Mouse (Mus musculus) liver, embryonic 14.5 days (tissue): ENCODE results near the gene Gucd1. TPM values are rescaled to one million over a fixed set of nuclear protein-coding genes. Genes with fewer than 3 reads are reported as not detected.

Experiments
- ATAC-seq: fragments of 200-750 bp; cut with Nextera tagmentation; 2 replicates; pipeline ENCODE4 v1.8.0; 2017; ENCODE audit warnings: moderate number of reproducible peaks, mild to moderate bottlenecking, moderate library complexity; ENCODE audit not compliant: insufficient read depth
- DNase-seq, 3 experiments: peaks; one replicate each; pipeline ENCODE4 v3.0.0-alpha.2; 2012 to 2013; ENCODE audit warnings: low read depth in 3 of 3, low spot score in 3 of 3
- H3K27ac ChIP-seq: fragments of 300-500 bp; sonication (generic); 2 replicates; pipeline ENCODE4 v1.5.1; 2014; ENCODE audit warnings: moderate library complexity, mild to moderate bottlenecking, control low read depth, inconsistent platforms
- H3K27me3 ChIP-seq: fragments of 300-500 bp; sonication (generic); 2 replicates; pipeline ENCODE4 v1.6.1; 2014; ENCODE audit warnings: mild to moderate bottlenecking, low read length, moderate library complexity; ENCODE audit not compliant: control insufficient read depth, insufficient read depth
- H3K36me3 ChIP-seq: fragments of 300-500 bp; sonication (generic); replicated peaks from 2 replicates; pipeline ENCODE4 v1.6.1; 2014; ENCODE audit warnings: low read depth; ENCODE audit not compliant: control insufficient read depth, insufficient read depth
- H3K4me1 ChIP-seq, 2 experiments: fragments of 200-500 bp in 1 of 2; fragments of 300-500 bp in 1 of 2; sonication (generic) in 1 of 2; replicated peaks; 2 replicates each; pipeline ENCODE4 v1.6.1; 2012 to 2014; ENCODE audit warnings: antibody characterized with exemption in 1 of 2, inconsistent platforms in 1 of 2, low read length in 1 of 2; ENCODE audit not compliant: control insufficient read depth in 2 of 2, insufficient read depth in 2 of 2
- H3K4me2 ChIP-seq: fragments of 300-500 bp; sonication (generic); 2 replicates; pipeline ENCODE4 v1.6.1; 2014; ENCODE audit warnings: low read depth, mild to moderate bottlenecking, control low read depth, moderate library complexity
- H3K4me3 ChIP-seq, 2 experiments: fragments of 200-500 bp in 1 of 2; fragments of 300-500 bp in 1 of 2; sonication (generic) in 1 of 2; 2 replicates each; pipeline ENCODE4 v1.5.1; 2012 to 2014; ENCODE audit warnings: low read depth in 2 of 2, low read length in 2 of 2, mild to moderate bottlenecking in 2 of 2, control low read depth in 1 of 2, inconsistent platforms in 1 of 2, moderate library complexity in 1 of 2; ENCODE audit not compliant: insufficient read depth in 1 of 2
- H3K9ac ChIP-seq: fragments of 300-500 bp; sonication (generic); replicated peaks from 2 replicates; pipeline ENCODE4 v1.6.1; 2014; ENCODE audit warnings: mild to moderate bottlenecking, control low read depth, moderate library complexity
- H3K9me3 ChIP-seq: fragments of 300-500 bp; sonication (generic); 2 replicates; pipeline ENCODE4 v1.6.1; 2016; ENCODE audit warnings: low read length, mixed read lengths; ENCODE audit not compliant: control insufficient read depth
- CTCF ChIP-seq: IDR thresholded peaks from 2 replicates; pipeline ENCODE4 v1.5.1; 2016; ENCODE audit warnings: antibody characterized with exemption, low read depth, control low read depth
- EP300 ChIP-seq: IDR thresholded peaks from 2 replicates; pipeline ENCODE4 v1.6.1; 2016; ENCODE audit warnings: antibody characterized with exemption, low read depth
- WGBS: fragments of 180-500 bp; shearing (Covaris S2); extraction: QIAGEN DNeasy Blood & Tissue Kit; methylation state at CpG from one replicate; pipeline ENCODE4 v1.1.7; 2014; ENCODE audit not compliant: insufficient replicate concordance; 5-methylcytosine and 5-hydroxymethylcytosine counted together
- polyA plus RNA-seq, 2 experiments: library from polyadenylated mRNA; depleted of rRNA in 1 of 2; stranded (reverse) in 1 of 2; unstranded in 1 of 2; fragments of >200 nt; fragmentation: Nextera tagmentation in 1 of 2; extraction: Ambion mirVana in 1 of 2; gene quantifications; 2 replicates each; pipeline versions ENCODE4 v1.2.1 to v1.2.3; 2012 to 2014

The Gucd1 gene
- polyA plus RNA-seq, 2 experiments, result 37.3 to 58.5 TPM

- ATAC-seq (no peak), DNase-seq (no peak)
- Histone ChIP-seq H3K4me2 (no peak overlapping the region), H3K36me3 (no peaks in the 10 kb centered on the region), H3K27me3 (no peaks in the 10 kb centered on the region), H3K27ac (no peak overlapping the region), H3K9me3 (no peaks in the 10 kb centered on the region), H3K4me3 (no peak overlapping the region), H3K4me1 (no peaks in the 10 kb centered on the region), H3K9ac (no peak overlapping the region)
- 50% methylated on average over 7 of the region's 7 CpGs for whole genome bisulfite sequencing
- TF ChIP-seq EP300 (no peak), CTCF (no peak)
These were observed 183.6 kb downstream of the Gucd1 start for GRCm38 (mm10) chr10:75334175-75334574.

- no peak for TF ChIP-seq CTCF
- no peak for TF ChIP-seq EP300
- no peak overlapping the region for H3K27ac ChIP-seq
- no peak for ATAC-seq
These were observed 184.5 kb downstream of the Gucd1 start for GRCm38 (mm10) chr10:75333176-75333776.

GRCm38 (mm10) chr10:75332268-75332667, 185.5 kb downstream of the Gucd1 start:
- WGBS, result 55% methylated on average over 3 of the region's 3 CpGs

More at GRCm38 (mm10) chr10:75333176-75333776, 184.5 kb downstream of the Gucd1 start:
- DNase-seq, result no peak
- Histone ChIP-seq H3K9ac (no peak overlapping the region), H3K4me1 (0 out of 4 replicates have a peak, but pooled peaks cover 0 to under 1% of the 10 kb centered on the region in 2 experiments), H3K9me3 (no peaks in the 10 kb centered on the region), H3K4me3 (no peak overlapping the region), H3K4me2 (no peak overlapping the region), H3K27me3 (no peaks in the 10 kb centered on the region), H3K36me3 (no peaks in the 10 kb centered on the region)
- 79% methylated on average over 23 of the region's 23 CpGs for WGBS

DNA sequence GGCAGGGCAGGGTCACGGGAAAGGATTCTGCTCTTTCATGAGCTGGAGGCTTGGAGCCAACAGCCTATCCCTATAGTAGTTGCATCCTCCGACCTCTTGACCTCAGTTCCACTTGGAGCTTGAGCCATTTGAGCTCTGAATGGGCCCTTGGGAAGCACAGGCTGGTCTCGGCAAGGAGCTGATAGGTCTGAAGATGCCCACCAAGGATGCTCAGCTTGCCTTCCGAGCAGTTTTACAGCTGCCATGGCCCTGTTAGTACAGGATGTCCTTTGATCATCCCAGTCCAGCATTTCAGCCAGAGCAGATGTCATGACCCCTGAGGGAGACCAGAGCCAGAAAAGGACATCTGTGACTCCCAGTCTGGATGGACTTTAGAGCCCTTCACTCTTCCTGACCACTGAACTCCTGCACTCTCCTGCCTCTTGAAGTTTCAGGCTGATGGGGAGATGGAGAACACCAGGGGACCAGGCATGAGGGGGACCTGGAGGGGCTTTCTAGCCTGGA, 189.5 kb downstream of the Gucd1 start:
- Histone ChIP-seq H3K27ac (no peak overlapping the region), H3K27me3 (no peaks in the 10 kb centered on the region), H3K4me3 (no peak overlapping the region), H3K4me1 (peaks cover 0 to 10% of the 10 kb centered on the region in 2 experiments; a peak in 2 of 4 replicates), H3K9me3 (no peaks in the 10 kb centered on the region), H3K36me3 (no peaks in the 10 kb centered on the region), H3K9ac (no peak overlapping the region), H3K4me2 (no peak overlapping the region)
- no peak for ATAC-seq
- no peak for TF ChIP-seq EP300
- no peak for TF ChIP-seq CTCF
- 57% methylated on average over 4 of the region's 4 CpGs for WGBS
- DNase-seq, result no peak

More at GRCm38 (mm10) chr10:75332268-75332667, 185.5 kb downstream of the Gucd1 start:
- Histone ChIP-seq H3K27ac (no peak overlapping the region), H3K4me1 (peaks cover 0 to 4% of the 10 kb centered on the region in 2 experiments; a peak in 2 of 4 replicates), H3K36me3 (no peaks in the 10 kb centered on the region), H3K27me3 (no peaks in the 10 kb centered on the region), H3K4me2 (no peak overlapping the region), H3K9me3 (no peaks in the 10 kb centered on the region), H3K4me3 (no peak overlapping the region), H3K9ac (no peak overlapping the region)
- no peak for ATAC-seq
- DNase-seq, result no peak
- TF ChIP-seq CTCF (no peak), EP300 (no peak)

DNA sequence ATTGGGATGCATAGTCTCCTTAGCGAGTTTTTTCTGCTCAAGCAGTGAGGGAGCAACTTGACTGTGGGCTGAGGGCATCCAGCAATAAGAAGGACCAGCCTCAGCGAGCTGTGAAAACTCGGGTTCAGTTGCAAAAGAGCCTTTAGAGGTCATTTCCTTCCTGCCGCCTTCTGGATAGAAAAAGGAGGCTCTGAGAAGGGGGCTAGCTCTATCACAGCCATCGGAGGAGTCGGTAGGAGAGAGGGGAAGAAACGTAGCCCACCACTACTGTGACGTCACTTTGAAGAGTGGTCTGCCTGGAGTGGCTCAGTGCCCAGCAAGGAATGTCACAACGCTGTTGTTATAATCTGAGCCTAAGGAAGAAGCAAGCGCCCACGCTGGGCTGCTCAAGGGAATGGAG, 190.7 kb downstream of the Gucd1 start:
- no peak for ATAC-seq
- no peaks in the 10 kb centered on the region for H3K9me3 ChIP-seq
- no peak overlapping the region for H3K4me2 ChIP-seq
- TF ChIP-seq EP300 (no peak), CTCF (no peak)
- no peak for DNase-seq
- no peaks in the 10 kb centered on the region for H3K27me3 ChIP-seq
- no peak overlapping the region for H3K27ac ChIP-seq
- H3K36me3 ChIP-seq, result no peaks in the 10 kb centered on the region
- H3K4me3 ChIP-seq, result no peak overlapping the region
- H3K9ac ChIP-seq, result no peak overlapping the region
- WGBS, result 35% methylated on average over 11 of the region's 11 CpGs
- peaks cover 0 to 10% of the 10 kb centered on the region in 2 experiments; a peak in 2 of 4 replicates for H3K4me1 ChIP-seq
